Mouse (Mus musculus) embryo, embryonic 10.5 days (tissue): ENCODE data around the gene 4930518I15Rik.
A peak's percentile ranks its signal among the peaks of the same experiment; 100 is the strongest.
"Not testable (repeated sequence)": the region's sequence is repeated elsewhere in the genome, so short reads cannot be mapped to it uniquely, and the experiment has no call there.

Experiments used
- DNase-seq: peaks from one replicate; pipeline ENCODE4 v3.0.0-alpha.2; 2015; ENCODE audit warnings: low spot score

The 4930518I15Rik gene

GRCm38 (mm10) chr2:156877726-156878125 is 20.0 kb upstream of the 4930518I15Rik start:
- DNase-seq = no peak

GRCm38 (mm10) chr2:156874760-156875510 is 17.2 kb upstream of the 4930518I15Rik start:
- no peak for DNase-seq

- no peak for DNase-seq
These were observed 16.5 kb upstream of the 4930518I15Rik start for GRCm38 (mm10) chr2:156874047-156874759.

GRCm38 (mm10) chr2:156873629-156874028 is 15.9 kb upstream of the 4930518I15Rik start:
- DNase-seq = peak; percentile 81

GRCm38 (mm10) chr2:156870519-156870918 is 12.8 kb upstream of the 4930518I15Rik start:
- DNase-seq = no peak

GRCm38 (mm10) chr2:156869554-156869953 is 11.8 kb upstream of the 4930518I15Rik start:
- no peak for DNase-seq

- no peak for DNase-seq
These were observed 11.2 kb upstream of the 4930518I15Rik start for GRCm38 (mm10) chr2:156868994-156869393.

GRCm38 (mm10) chr2:156864481-156864880 is 6.7 kb upstream of the 4930518I15Rik start:
- DNase-seq = no peak

- peak; percentile 31 for DNase-seq
These were observed 5.9 kb upstream of the 4930518I15Rik start for GRCm38 (mm10) chr2:156863487-156864160.

GRCm38 (mm10) chr2:156862772-156863486 is 5.2 kb upstream of the 4930518I15Rik start, which contains the start of gene Rab5if:
Gene Rab5if (plus strand): TSS chr2:156863128.
- peak; percentile 98 for DNase-seq

GRCm38 (mm10) chr2:156862041-156862717 is 4.4 kb upstream of the 4930518I15Rik start:
- peak; percentile 69 for DNase-seq

- no peak for DNase-seq
These were observed 925 bp upstream of the 4930518I15Rik start for GRCm38 (mm10) chr2:156858671-156859070.

GRCm38 (mm10) chr2:156857385-156857791 is 358 bp downstream of the 4930518I15Rik start:
- no peak for DNase-seq

- DNase-seq = no peak
These were observed 1.4 kb downstream of the 4930518I15Rik start for GRCm38 (mm10) chr2:156856311-156856710.

GRCm38 (mm10) chr2:156853999-156854771 is 3.6 kb downstream of the 4930518I15Rik start:
- peak; percentile 54 for DNase-seq

GRCm38 (mm10) chr2:156853584-156853983 is 4.2 kb downstream of the 4930518I15Rik start:
- DNase-seq = not testable (repeated sequence)

- no peak for DNase-seq
These were observed 7.2 kb downstream of the 4930518I15Rik start for GRCm38 (mm10) chr2:156850505-156850904.

GRCm38 (mm10) chr2:156848526-156849182 is 9.1 kb downstream of the 4930518I15Rik start:
- no peak for DNase-seq

GRCm38 (mm10) chr2:156847653-156848052 is 10.1 kb downstream of the 4930518I15Rik start:
- no peak for DNase-seq

GRCm38 (mm10) chr2:156844715-156845114 is 13.0 kb downstream of the 4930518I15Rik start:
- DNase-seq = peak; percentile 22
